Mouse (Mus musculus) mesoderm, embryonic 11.5 days (tissue): ENCODE measurements around the gene Alpl.
A peak's percentile ranks its signal among the peaks of the same experiment; 100 is the strongest.

ENCODE experiments used
- DNase-seq: peaks from one replicate; pipeline ENCODE4 v3.0.0-alpha.2; 2012; ENCODE audit warnings: low read depth, low spot score

Alpl gene

DNA sequence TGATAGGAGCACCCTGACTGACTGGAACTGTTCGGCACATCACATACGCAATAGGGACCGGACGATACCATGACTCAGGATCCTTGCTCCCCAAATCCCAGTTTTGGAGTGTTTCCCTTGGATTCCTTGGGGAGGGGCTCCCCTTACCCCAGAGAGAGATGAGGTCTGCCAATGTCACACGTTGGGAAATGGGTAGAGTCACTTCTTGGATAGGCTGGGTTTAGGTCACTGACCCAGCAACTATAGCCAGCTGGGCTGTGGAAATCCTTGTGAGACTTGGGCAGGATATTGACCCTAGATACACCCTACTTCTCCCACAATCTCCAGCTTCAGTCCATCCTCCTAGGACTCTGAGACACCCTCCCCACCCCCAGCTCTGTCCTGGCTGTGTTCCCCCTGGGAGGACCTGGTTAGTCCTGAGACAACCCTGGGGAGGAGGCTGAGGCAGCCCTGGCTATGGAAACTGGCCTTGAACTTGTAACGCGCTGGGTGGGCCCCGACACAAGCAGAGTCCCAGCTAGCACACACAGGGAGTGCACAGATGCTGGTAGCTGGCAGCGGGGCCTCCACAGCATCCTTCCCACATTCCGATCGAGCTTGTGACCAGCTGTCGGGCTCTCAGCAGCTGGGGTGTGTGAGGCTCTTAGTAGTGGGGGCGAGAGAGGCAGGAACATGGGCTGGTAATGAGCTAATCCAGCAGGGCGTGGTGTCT lies 25.1 kb downstream of the Alpl start:
- peak; percentile 49 for DNase-seq

DNA sequence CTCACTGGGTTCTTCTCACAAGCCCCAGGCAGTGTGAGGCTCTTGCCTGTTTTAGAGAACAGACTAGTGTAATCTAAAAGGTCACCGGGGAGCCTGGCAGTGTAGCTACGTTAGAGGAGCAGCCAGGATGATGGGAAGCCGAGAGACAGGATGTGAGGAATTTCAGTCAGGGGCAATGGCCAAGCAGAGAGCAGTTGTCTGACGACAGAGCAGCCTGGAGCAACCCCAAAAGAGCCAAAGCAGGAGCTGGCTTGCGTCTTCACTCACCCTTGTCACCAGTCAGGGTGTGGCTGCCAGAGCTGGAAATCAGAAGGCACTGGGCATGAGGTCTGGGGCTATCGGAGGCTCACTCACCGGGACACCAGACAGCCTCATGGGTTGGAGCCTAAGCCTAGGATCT lies 26.5 kb downstream of the Alpl start:
- DNase-seq, result no peak

DNA sequence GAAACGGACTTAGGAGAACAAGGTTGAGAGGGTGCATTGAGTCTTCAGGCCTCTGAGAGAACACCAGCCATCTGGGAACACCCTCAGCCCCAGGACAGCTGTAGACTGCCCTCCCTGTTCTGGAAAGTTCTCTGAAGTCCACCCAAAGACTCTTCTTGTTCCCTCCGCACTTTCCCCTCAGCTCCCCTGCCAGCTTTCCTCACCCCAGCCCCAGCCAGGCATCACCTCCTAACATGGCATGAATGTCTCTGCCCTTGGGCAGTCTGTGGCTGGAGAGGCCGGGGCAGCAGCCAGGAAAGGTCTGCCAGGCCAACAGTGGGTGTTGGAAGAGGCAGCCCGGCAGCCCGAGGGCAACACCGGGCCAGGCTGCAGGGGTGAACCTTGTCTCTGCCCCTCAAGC lies 27.4 kb downstream of the Alpl start:
- DNase-seq, result no peak

DNA sequence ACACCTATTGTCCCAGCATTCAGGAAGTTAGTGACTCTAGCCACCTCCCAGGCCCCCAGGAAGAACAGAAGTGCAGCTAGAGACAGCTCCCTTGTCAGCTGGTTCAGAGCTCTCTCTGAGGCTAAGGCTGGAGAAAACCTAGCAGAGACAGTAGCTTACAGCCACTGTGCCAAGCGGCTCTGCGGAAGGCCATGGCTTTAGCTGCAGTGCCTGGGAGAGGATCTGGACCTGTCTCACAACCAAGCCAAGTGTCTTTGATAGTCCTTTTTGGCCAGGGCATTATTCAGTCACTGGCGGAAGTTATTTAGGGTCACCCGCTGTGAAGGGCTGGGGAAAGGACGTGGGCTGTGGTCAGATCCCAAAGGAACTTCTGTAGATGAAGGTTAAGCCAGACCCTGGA lies 27.8 kb downstream of the Alpl start:
- no peak for DNase-seq

DNA sequence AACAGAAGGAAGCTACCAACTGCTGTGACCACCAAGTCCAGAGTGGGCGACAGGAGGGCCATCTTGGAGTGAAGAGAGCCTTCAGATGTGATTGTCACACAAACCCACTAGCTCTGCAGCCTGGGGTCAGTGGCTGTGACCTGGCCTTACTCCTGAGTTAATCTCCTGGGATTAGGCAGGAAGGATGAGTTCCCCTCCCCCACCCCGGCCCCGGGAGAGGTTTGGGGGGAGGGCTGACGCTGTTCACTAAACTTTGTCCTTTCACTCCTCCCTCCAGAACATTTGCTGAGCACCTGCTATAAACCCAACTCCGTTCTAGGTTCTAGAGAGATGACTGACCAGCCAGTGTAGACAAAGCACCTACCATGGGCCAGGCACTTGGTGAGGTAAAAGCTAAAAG lies 29.8 kb downstream of the Alpl start:
- no peak for DNase-seq

DNA sequence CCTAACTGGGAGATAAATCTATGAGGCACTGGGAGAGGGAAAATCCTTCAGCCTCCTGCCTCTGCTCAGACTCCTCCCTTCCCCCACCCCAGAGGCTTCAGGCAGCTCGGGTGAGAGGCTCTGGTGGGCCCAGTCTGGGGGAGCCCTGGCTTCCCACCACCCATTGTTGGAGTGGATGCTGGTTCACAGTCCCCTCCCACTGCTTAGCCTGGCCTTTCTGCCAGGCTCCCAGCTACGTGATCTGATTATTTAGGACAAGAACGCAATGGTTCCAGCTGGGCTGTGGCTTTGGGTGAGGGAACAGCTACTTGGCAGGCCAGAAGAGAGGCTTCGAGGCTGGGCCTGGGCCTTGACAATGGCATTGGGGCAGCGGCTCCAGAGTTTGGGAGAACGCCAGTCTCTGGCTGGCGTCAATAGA lies 30.6 kb downstream of the Alpl start:
- DNase-seq, result peak; percentile 50

DNA sequence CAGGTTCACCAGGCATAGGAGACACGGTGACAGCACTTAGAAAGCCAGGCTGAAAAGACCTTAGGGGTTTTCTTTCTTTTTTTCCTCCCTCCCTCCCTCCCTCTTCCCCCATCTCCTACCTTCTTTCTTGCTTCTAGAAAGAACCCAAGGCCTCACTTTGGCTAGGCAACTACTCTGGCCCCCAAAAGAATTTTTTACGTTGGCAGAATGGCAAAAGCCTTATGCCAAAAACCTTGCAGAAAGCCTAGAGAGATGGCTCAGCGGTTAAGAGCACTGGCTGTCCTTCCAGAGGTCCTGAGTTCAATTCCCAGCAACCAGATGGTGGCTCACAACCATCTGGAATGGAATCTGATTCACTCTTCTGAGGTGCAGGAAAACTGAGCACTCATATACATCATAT lies 31.6 kb downstream of the Alpl start:
- DNase-seq, result no peak

DNA sequence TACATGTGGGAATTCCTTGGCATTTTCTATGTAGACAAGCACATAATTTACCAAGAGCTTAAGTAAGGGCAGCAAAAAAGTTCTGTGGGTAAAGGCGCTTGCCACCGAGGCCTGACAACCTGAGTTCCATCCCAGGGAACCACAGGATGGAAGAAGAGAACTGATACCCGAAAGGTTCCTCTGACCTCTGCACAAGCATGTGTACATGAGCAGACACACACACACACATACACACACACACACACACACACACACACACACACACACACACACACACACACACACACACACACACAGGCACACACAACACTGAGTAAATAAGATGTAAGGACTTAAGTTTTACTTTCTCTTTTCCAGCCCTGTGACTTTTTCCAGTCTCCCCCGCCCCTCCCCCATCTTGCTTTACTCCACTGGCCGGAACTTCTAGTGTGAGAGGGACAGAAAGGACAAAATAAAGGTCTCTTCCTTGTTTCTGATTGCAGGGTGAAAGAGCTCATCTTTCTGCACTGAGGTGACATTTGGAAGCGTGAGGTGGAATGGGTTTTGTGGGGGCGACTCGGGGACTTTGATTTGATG lies 32.2 kb downstream of the Alpl start:
- DNase-seq, result no peak

DNA sequence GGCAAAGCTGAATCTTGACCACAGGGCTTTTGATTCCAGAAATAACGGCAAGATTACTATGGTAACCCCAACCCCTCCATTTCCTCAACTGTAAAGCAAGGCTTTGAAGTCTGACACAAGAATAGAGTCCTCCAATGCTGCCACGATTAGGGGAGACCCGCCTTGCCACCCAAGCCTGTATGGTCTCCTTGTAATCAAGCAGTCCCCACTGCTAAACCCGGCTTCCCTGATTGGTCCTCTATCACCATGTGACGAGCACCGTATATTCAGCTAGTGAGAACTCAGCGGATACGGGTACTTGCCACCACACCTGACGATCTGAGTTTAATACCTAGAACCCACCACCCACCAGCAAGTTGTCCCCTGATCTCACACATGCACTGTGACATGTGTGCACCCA lies 33.3 kb downstream of the Alpl start:
- DNase-seq, result no peak

DNA sequence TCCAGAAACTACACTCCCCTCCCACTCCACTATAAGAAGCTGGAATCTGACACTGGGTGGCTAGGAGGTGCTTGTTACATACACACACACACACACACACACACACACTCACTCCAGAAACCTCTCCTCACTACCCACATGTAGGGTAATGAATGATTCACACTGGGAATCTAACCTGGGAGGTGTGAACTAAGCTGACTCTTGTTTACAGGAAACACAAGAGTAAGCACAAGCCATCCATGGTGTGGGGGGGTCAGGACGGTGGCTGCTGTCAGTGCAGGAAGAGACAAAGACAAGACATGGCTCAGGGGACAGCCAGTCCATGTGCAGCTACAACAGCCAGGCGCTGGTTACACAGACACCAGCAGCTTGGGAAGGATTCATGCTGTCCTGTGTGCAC lies 41.7 kb downstream of the Alpl start:
- DNase-seq, result no peak

DNA sequence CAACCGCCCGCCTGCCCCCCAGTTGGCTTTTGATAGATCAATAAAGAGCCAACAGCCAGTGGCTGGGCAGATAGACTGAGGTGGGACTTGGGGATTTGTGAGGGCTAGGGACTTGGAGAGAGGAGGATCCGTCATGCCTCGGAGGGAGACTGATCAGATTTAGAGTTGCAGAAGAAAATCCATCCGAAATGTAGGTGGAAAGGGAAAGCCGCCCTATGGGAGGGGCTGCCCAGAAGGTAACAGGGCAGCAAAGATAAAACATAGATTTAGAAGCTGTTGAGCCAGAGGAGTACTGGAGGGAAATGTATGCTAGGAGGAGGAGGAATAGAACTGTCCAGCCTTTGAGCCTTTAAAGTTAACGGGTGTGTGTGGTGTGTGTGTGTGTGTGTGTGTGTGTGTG lies 43.0 kb downstream of the Alpl start:
- DNase-seq, result no peak

DNA sequence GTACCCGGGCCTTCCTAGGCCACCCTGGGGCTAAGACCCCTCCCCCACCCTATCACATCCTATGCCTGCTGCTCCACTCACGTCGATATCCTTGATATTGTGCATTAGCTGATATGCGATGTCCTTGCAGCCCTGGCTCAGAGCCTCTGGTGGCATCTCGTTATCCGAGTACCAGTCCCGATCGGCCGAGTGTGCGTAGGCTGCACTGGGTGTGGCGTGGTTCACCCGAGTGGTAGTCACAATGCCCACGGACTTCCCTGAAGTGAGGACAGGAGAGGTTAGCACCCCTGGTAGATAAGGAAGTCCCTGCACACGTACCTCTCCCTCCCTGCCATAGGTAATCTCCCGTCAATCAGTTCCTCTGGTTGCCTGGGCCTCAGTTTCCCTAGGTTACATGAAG lies 43.7 kb downstream of the Alpl start:
- DNase-seq, result no peak

DNA sequence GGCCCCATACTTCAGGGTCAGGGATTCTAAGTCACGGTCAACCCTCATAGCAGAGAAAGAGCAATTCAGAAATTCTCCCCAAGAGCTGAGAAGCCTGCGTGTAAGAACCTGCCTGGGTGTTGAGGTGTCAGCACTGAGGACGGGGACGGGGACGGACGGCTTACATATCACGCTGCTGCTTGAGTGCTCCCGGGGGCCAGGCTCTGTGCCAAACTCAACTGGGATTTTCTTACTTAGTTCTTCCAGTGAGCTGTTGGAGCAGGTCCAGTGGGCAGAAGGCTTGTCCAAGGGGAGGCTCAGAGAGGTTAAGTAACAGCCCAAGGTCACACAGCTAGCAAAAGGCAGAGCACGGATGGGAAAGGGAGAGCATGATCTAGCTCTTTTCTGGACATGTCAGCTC lies 44.5 kb downstream of the Alpl start:
- DNase-seq, result no peak

DNA sequence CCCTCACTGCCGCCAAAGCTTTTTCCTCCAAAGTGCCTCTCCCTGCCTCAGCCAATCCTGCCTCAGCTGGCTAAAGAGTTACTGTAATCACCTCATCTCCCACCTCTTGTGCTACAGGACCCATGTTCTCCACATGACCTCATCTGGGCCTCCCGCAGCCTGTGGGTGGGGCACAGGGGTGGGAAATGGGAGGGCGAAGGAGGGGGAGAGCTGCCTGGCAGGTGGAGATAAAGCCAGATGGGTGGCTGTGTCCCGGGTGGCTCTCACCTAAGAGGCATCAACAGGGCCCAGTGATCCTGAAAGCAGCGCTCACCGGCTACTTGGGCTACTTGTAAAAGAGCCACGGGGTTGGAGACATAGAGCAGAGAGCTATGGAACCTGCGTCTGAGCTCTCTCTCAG lies 44.9 kb downstream of the Alpl start:
- DNase-seq, result no peak

DNA sequence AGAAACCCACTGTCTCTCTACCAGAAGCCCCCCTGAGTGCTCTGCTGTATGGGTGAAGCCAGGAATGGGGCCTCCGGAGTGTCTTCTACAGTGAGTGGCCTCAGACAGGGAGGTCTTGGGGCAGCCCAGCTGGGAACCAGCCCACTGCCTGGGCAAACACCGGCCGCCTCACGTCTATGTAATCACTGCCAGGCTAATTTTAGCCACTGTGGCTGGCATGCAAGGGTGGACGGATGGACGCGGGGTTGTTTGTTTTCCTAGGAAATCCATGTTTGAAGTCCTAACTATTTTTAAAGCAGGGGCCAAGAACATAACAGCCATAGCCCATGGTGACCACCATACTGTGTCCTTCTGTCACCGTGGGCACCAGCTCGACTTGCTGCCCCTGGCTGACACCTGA lies 46.1 kb downstream of the Alpl start:
- DNase-seq, result no peak

DNA sequence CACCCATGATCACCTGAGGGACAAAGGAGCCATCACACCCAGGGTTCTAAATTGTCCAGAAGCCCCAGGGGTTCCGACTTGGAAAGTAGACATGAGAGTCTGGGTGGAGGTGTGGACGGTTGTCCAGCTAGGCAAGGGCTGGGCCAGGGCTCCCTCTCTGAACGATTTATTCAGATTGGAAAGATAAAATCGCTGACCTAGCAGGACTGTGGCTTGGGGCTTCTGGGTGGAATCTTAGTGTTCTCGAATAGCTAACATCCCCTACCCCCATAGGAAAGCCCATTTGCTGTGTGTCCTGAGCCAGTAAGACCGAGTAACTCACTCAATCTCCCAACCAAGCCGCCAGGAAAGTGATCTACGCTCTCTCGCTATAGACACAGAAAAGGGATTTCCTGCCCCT lies 46.5 kb downstream of the Alpl start:
- no peak for DNase-seq

DNA sequence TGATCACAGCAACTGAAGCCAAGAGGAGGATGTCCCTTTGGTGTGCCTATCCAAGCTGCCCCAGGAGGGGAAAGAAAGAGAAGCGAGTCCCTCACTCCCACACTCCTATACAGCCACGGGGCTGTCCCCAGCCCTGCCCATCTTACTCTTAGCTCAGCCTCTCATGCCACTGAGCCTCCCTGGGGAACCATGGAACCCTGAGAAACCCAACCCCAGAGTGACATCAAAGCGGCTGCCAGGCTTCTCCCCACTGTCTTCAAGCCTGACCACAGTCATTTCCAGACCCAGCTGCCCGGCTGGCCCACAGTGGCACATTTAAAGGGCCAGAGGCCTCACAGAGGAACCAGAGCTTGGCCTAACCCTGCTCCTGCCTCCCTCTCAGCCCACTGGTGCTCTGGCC lies 47.5 kb downstream of the Alpl start:
- no peak for DNase-seq

DNA sequence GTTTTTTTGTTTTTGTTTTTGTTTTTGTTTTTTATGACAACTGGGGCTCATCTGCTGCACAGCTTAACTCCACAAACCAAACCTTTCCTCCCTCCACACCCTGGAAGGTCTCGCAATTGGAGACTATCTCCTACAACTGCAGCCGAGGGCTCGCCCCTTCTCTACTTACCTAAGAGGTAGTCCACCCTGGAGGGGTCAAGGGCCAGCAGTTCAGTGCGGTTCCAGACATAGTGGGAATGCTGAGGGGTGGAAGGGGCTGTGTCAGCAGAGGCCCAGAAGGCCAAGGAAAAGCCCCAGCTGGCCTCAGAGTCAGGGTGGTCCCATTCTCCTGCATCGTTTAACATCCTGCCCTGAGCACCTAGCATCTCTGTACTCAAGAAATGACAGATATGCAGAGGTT lies 48.6 kb downstream of the Alpl start:
- DNase-seq, result no peak

DNA sequence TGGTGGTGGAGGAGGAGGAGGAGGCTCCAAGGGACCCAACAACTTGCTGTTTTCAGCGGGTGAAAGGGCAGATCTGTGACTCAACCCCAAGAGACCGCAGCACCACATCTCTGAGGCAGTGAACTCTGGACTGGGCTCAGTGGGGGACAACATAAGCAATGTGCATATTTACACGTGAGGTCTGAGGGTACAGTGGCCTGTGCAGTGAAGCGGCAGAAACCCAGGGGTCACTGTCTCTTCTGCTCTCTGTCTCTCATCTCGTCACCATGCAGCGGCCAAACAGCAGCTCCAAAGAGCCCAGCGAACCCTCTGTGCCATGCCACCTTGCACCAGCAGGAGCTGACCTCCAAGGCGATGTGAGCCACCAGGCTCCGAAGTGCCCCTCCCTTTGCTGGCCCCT lies 49.1 kb downstream of the Alpl start:
- no peak for DNase-seq

DNA sequence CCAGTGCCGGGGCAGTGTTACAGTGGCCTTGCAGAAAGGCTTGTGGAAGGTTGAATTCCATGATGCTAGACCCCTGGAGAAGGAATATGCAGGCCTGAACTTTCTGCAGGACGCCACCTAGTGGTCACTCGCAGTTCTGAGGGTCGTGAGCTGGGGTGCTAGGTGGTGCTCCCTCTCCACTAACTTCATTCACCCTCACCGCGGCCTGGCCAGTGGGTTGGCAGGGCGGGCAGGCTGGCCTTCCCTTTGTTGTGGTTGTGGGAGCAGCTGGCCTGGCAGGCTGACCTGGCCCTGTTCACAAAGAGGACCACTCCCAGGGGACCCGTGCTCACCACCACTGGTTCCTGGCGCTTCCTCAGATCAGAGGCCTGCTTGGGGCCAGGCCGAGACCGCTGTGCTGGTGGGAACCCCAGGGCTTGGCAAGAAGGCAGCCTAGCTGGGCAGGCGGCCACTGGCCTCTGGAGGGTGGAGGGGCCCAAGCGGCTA lies 51.7 kb downstream of the Alpl start:
- DNase-seq, result peak; percentile 38

DNA sequence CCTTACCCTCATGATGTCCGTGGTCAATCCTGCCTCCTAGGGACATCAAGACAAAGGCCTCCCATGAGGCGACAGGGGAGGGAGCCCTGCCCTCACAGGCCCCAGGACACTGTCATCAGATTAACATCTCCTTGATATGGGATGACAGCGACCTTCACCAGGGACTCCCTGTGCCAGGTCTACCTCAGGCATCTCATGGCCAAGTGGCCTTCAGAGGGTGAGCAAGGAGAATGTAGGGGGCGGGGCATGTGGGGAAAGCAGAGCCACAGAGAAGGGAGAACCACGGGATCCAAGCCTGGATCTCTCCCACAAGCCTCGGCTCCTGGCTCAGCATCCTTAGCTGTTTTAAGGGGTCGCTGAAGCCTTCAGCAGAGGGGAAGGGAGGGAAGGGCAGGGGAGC lies 52.4 kb downstream of the Alpl start:
- DNase-seq, result no peak

DNA sequence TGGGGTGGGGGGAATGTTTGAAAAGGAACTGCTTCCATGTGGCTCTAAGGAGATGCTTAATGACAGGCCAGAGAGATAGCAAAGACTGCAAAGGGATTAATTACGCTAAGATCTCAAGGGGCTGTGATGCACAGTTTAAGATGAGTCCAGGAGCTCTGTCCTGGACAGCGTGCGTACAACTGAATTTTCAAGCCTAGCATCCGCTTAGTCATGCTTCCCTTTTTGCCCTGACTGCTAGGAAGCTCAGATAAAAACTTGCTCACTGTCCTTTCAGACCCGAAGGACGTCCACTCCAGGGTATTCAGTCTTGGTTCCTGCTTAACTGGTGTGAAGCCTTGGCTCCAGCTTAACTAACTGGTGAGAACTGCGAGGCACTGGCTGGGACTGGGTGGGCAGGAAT lies 55.8 kb downstream of the Alpl start:
- DNase-seq, result no peak

DNA sequence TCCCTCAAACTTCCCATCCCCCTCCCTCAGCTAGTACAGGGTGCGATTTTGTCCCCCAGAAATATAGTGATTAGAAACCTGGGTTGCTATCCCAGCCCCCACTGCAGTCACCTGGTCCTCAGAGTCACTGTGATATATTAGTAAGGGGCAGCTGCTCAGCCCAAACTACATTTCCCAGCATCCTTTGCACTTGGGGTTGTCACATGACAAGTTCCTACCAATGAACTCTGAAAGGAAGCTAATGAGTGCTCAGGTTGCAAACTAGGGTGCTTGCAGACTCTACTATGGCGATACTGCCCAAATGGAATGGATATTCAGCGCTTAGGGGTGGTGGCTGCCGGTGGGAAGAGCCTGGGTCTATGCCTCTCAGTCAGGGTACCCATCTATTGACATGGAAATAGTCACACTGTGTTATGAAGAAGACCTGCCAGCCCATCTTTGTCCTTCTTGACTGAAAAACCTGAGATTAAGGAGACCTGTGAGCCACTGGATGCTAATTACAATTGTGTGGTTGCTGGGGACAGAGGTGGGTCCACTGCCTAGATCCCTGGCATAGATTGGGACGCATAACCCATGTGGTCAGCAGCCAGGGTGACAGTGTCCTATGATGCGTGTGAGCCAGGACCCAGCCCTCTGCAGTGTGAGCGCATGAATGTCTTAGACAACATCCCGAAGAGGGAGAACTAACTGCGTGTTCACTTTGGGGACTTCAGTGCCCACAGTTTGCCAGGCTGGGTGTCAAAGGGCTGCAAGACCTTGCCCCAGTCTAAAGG lies 56.8 kb downstream of the Alpl start:
- DNase-seq, result peak; percentile 66
